Mouse (Mus musculus): ENCODE results near the gene Apoc1. TPM values are rescaled to one million over a fixed set of nuclear protein-coding genes. Genes with fewer than 3 reads are reported as not detected.

Gene Apoc1
- polyA plus RNA-seq, 1 experiment from 2014 or later: 5.0 TPM

DNA sequence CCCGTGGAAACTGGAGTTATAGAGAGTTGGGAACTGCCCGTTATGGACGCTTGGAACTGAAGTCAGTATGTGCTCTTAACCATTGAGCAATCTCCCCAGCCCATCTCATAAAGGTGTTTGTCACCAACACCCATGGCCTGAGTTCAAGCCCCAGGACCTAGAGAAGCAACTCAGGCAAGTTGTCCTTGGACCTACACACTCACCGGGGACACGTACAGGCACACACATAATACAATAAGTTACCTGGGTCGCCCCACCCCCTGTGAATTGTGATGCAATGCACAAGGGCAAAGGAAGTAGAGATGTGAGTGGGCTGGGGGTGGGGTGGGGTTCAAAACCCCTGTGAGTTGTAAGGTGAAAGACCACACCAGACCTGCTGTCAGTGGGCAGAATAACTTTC lies 5.9 kb downstream of the Apoc1 start:
- H3K27me3 ChIP-seq (ENCODE audit: control insufficient read depth, insufficient read depth, low read length): no peaks in the 10 kb centered on the region
- no peaks in the 10 kb centered on the region for H3K9me3 ChIP-seq (ENCODE audit: control insufficient read depth, low read length)
- DNase-seq (ENCODE audit: low spot score) (no peak), ATAC-seq (ENCODE audit: insufficient number of reproducible peaks, low FRiP score, low TSS enrichment, low read depth) (no peak)
- no peak overlapping the region for H3K4me3 ChIP-seq (ENCODE audit: low read depth, low read length)
- H3K27ac ChIP-seq (replicated peaks; ENCODE audit: low read depth, low read length): no peak overlapping the region
- no peaks in the 10 kb centered on the region for H3K36me3 ChIP-seq (ENCODE audit: control insufficient read depth, insufficient read depth, low read length)
- no peak overlapping the region for H3K4me2 ChIP-seq (ENCODE audit: low read depth, severe bottlenecking)
- no peaks in the 10 kb centered on the region for H3K4me1 ChIP-seq (ENCODE audit: control insufficient read depth, insufficient read depth, low read length)
- WGBS: 84% methylated on average over 6 of the region's 6 CpGs
- H3K9ac ChIP-seq (ENCODE audit: low read length): no peak overlapping the region

GRCm38 (mm10) chr7:19685374-19685773 lies 7.1 kb downstream of the Apoc1 start:
- Histone ChIP-seq H3K27ac (replicated peaks; ENCODE audit: low read depth, low read length) (no peak overlapping the region), H3K27me3 (ENCODE audit: control insufficient read depth, insufficient read depth, low read length) (no peaks in the 10 kb centered on the region), H3K4me2 (ENCODE audit: low read depth, severe bottlenecking) (no peak overlapping the region), H3K9ac (ENCODE audit: low read length) (no peak overlapping the region), H3K4me3 (ENCODE audit: low read depth, low read length) (no peak overlapping the region), H3K36me3 (ENCODE audit: control insufficient read depth, insufficient read depth, low read length) (no peaks in the 10 kb centered on the region), H3K4me1 (ENCODE audit: control insufficient read depth, insufficient read depth, low read length) (no peaks in the 10 kb centered on the region), H3K9me3 (ENCODE audit: control insufficient read depth, low read length) (no peaks in the 10 kb centered on the region)
- WGBS: 65% methylated on average over 4 of the region's 4 CpGs
- ATAC-seq (ENCODE audit: insufficient number of reproducible peaks, low FRiP score, low TSS enrichment, low read depth) (no peak), DNase-seq (ENCODE audit: low spot score) (no peak)

- Histone ChIP-seq H3K27ac (replicated peaks; ENCODE audit: low read depth, low read length) (no peak overlapping the region), H3K4me2 (ENCODE audit: low read depth, severe bottlenecking) (no peak overlapping the region)
Measured at GRCm38 (mm10) chr7:19683771-19684201, 8.7 kb downstream of the Apoc1 start.

GRCm38 (mm10) chr7:19682979-19683378 lies 9.5 kb downstream of the Apoc1 start:
- H3K4me2 ChIP-seq (ENCODE audit: low read depth, severe bottlenecking): no peak overlapping the region
- H3K9ac ChIP-seq (ENCODE audit: low read length): no peak overlapping the region
- no peak for DNase-seq (ENCODE audit: low spot score)
- H3K27me3 ChIP-seq (ENCODE audit: control insufficient read depth, insufficient read depth, low read length): no peaks in the 10 kb centered on the region
- no peak for ATAC-seq (ENCODE audit: insufficient number of reproducible peaks, low FRiP score, low TSS enrichment, low read depth)
- no peaks in the 10 kb centered on the region for H3K36me3 ChIP-seq (ENCODE audit: control insufficient read depth, insufficient read depth, low read length)
- H3K9me3 ChIP-seq (ENCODE audit: control insufficient read depth, low read length): no peaks in the 10 kb centered on the region
- H3K27ac ChIP-seq (replicated peaks; ENCODE audit: low read depth, low read length): no peak overlapping the region
- no peaks in the 10 kb centered on the region for H3K4me1 ChIP-seq (ENCODE audit: control insufficient read depth, insufficient read depth, low read length)
- 77% methylated on average over 3 of the region's 3 CpGs for WGBS
- no peak overlapping the region for H3K4me3 ChIP-seq (ENCODE audit: low read depth, low read length)

More at GRCm38 (mm10) chr7:19683771-19684201, 8.7 kb downstream of the Apoc1 start:
- Histone ChIP-seq H3K9me3 (ENCODE audit: control insufficient read depth, low read length) (no peaks in the 10 kb centered on the region), H3K36me3 (ENCODE audit: control insufficient read depth, insufficient read depth, low read length) (no peaks in the 10 kb centered on the region), H3K9ac (ENCODE audit: low read length) (no peak overlapping the region), H3K4me1 (ENCODE audit: control insufficient read depth, insufficient read depth, low read length) (no peaks in the 10 kb centered on the region), H3K27me3 (ENCODE audit: control insufficient read depth, insufficient read depth, low read length) (no peaks in the 10 kb centered on the region), H3K4me3 (ENCODE audit: low read depth, low read length) (no peak overlapping the region)
- no peak for DNase-seq (ENCODE audit: low spot score)
- no peak for ATAC-seq (ENCODE audit: insufficient number of reproducible peaks, low FRiP score, low TSS enrichment, low read depth)
- WGBS: 87% methylated on average over 6 of the region's 6 CpGs

DNA sequence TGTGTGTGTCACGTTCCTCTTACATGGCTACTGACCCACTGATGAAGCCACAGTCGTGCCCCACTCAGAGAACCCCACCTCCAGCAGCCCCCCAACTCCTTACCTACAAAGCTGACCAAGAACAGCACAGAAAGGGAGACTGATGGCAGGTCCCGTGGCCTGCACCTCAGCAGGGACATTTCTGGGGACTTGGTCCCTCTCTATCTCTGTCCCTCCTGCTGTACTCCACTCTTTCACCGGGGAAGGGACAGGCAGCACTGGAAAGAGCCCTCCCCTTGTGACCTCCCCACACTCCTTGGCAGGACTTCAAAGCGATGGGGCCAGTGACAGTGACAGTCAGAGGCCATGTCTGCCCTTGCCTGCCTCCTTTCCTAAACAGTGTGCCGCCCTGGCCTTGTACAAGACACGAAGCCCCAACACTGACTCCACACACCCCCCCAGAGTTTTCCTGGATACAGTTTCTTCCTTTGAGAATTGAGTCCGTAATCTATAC lies 11.2 kb downstream of the Apoc1 start, which contains the start of the genes Gm44805 and Apoc4:
Gm44805 (minus strand) TSS at position 222 of the 493 bp plus-strand sequence.
Apoc4 (minus strand) TSS at position 278 of the 493 bp plus-strand sequence.
- ATAC-seq (ENCODE audit: insufficient number of reproducible peaks, low FRiP score, low TSS enrichment, low read depth): no peak
- H3K9ac ChIP-seq (ENCODE audit: low read length): no peak within 1 kb of the TSS
- H3K36me3 ChIP-seq (ENCODE audit: control insufficient read depth, insufficient read depth, low read length): no peaks in the 10 kb centered on the region
- no peaks in the 10 kb centered on the region for H3K27me3 ChIP-seq (ENCODE audit: control insufficient read depth, insufficient read depth, low read length)
- 64% methylated on average over 8 of the region's 8 CpGs for WGBS
- H3K4me1 ChIP-seq (ENCODE audit: control insufficient read depth, insufficient read depth, low read length): no peaks in the 10 kb centered on the region
- no peaks in the 10 kb centered on the region for H3K9me3 ChIP-seq (ENCODE audit: control insufficient read depth, low read length)
- H3K4me2 ChIP-seq (ENCODE audit: low read depth, severe bottlenecking): no peak within 1 kb of the TSS
- no peak for DNase-seq (ENCODE audit: low spot score)
- H3K4me3 ChIP-seq (ENCODE audit: low read depth, low read length): no peak within 1 kb of the TSS
- H3K27ac ChIP-seq (replicated peaks; ENCODE audit: low read depth, low read length): no peak within 1 kb of the TSS

DNA sequence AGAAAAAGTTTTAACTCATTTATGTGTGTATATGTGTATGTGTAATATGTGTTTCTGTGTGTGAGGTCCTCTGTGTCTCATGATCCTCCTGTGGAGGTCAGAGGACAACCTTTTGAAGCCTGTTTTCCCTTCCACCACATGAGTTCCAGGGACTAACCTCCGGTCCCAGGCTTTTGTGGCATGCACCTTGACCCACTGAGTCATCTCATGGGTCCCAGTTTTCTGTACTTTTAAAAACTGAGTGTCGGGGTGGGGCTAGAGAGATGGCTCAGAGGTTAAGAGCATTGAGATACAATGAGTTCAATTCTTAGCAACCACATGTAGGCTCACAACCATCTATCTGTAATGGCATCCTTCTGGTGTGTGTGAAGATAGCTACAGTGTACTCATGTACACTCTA lies 11.8 kb downstream of the Apoc1 start:
- ATAC-seq (ENCODE audit: insufficient number of reproducible peaks, low FRiP score, low TSS enrichment, low read depth): no peak
- 84% methylated on average over 2 of the region's 2 CpGs for WGBS

GRCm38 (mm10) chr7:19678901-19679300 lies 13.6 kb downstream of the Apoc1 start:
- Histone ChIP-seq H3K4me1 (ENCODE audit: control insufficient read depth, insufficient read depth, low read length) (no peaks in the 10 kb centered on the region), H3K4me2 (ENCODE audit: low read depth, severe bottlenecking) (no peak overlapping the region), H3K36me3 (ENCODE audit: control insufficient read depth, insufficient read depth, low read length) (no peaks in the 10 kb centered on the region), H3K9ac (ENCODE audit: low read length) (no peak overlapping the region), H3K4me3 (ENCODE audit: low read depth, low read length) (no peak overlapping the region), H3K27ac (replicated peaks; ENCODE audit: low read depth, low read length) (no peak overlapping the region), H3K27me3 (ENCODE audit: control insufficient read depth, insufficient read depth, low read length) (no peaks in the 10 kb centered on the region), H3K9me3 (ENCODE audit: control insufficient read depth, low read length) (no peaks in the 10 kb centered on the region)
- DNase-seq (ENCODE audit: low spot score) (no peak), ATAC-seq (ENCODE audit: insufficient number of reproducible peaks, low FRiP score, low TSS enrichment, low read depth) (no peak)
- WGBS: 84% methylated on average over 3 of the region's 3 CpGs

More for the DNA sequence above, 11.8 kb downstream of the Apoc1 start:
- H3K4me2 ChIP-seq (ENCODE audit: low read depth, severe bottlenecking): no peak overlapping the region
- no peak overlapping the region for H3K4me3 ChIP-seq (ENCODE audit: low read depth, low read length)
- DNase-seq (ENCODE audit: low spot score): no peak
- no peaks in the 10 kb centered on the region for H3K36me3 ChIP-seq (ENCODE audit: control insufficient read depth, insufficient read depth, low read length)
- no peaks in the 10 kb centered on the region for H3K4me1 ChIP-seq (ENCODE audit: control insufficient read depth, insufficient read depth, low read length)
- no peak overlapping the region for H3K27ac ChIP-seq (replicated peaks; ENCODE audit: low read depth, low read length)
- no peak overlapping the region for H3K9ac ChIP-seq (ENCODE audit: low read length)
- H3K9me3 ChIP-seq (ENCODE audit: control insufficient read depth, low read length): no peaks in the 10 kb centered on the region
- H3K27me3 ChIP-seq (ENCODE audit: control insufficient read depth, insufficient read depth, low read length): no peaks in the 10 kb centered on the region

GRCm38 (mm10) chr7:19677872-19678271 lies 14.6 kb downstream of the Apoc1 start, which contains the start of gene Apoc2:
Apoc2 (minus strand) TSS chr7:19677941.
- no peak for ATAC-seq (ENCODE audit: insufficient number of reproducible peaks, low FRiP score, low TSS enrichment, low read depth)
- WGBS: 76% methylated on average over 8 of the region's 8 CpGs

GRCm38 (mm10) chr7:19676662-19677061 lies 15.8 kb downstream of the Apoc1 start:
- Histone ChIP-seq H3K4me3 (ENCODE audit: low read depth, low read length) (no peak overlapping the region), H3K9ac (ENCODE audit: low read length) (no peak overlapping the region), H3K4me1 (ENCODE audit: control insufficient read depth, insufficient read depth, low read length) (no peaks in the 10 kb centered on the region), H3K4me2 (ENCODE audit: low read depth, severe bottlenecking) (no peak overlapping the region), H3K36me3 (ENCODE audit: control insufficient read depth, insufficient read depth, low read length) (no peaks in the 10 kb centered on the region), H3K27ac (replicated peaks; ENCODE audit: low read depth, low read length) (no peak overlapping the region), H3K9me3 (ENCODE audit: control insufficient read depth, low read length) (no peaks in the 10 kb centered on the region), H3K27me3 (ENCODE audit: control insufficient read depth, insufficient read depth, low read length) (no peaks in the 10 kb centered on the region)
- ATAC-seq (ENCODE audit: insufficient number of reproducible peaks, low FRiP score, low TSS enrichment, low read depth): no peak
- WGBS: 75% methylated on average over 1 of the region's 1 CpGs
- DNase-seq (ENCODE audit: low spot score): no peak

More at GRCm38 (mm10) chr7:19677872-19678271, 14.6 kb downstream of the Apoc1 start, which contains the start of gene Apoc2:
- Histone ChIP-seq H3K9ac (ENCODE audit: low read length) (no peak within 1 kb of the TSS), H3K9me3 (ENCODE audit: control insufficient read depth, low read length) (no peaks in the 10 kb centered on the region), H3K4me2 (ENCODE audit: low read depth, severe bottlenecking) (no peak within 1 kb of the TSS), H3K4me1 (ENCODE audit: control insufficient read depth, insufficient read depth, low read length) (no peaks in the 10 kb centered on the region), H3K36me3 (ENCODE audit: control insufficient read depth, insufficient read depth, low read length) (no peaks in the 10 kb centered on the region), H3K4me3 (ENCODE audit: low read depth, low read length) (no peak within 1 kb of the TSS), H3K27me3 (ENCODE audit: control insufficient read depth, insufficient read depth, low read length) (no peaks in the 10 kb centered on the region), H3K27ac (replicated peaks; ENCODE audit: low read depth, low read length) (no peak within 1 kb of the TSS)
- no peak for DNase-seq (ENCODE audit: low spot score)

All from limb, embryonic 11.5 days (tissue).